Mouse (Mus musculus) testis, adult 2 months (tissue): ENCODE data around the gene Asgr1.

Source experiments
- CTCF ChIP-seq: fragments of 200-500 bp; IDR thresholded peaks from 2 replicates; pipeline ENCODE4 v1.5.1; 2012; ENCODE audit warnings: low read depth, mild to moderate bottlenecking, inconsistent platforms, low read length, moderate library complexity; ENCODE audit not compliant: control insufficient read depth, insufficient read depth, insufficient replicate concordance
- POLR2A ChIP-seq: fragments of 200-500 bp; IDR thresholded peaks from 2 replicates; pipeline ENCODE4 v1.6.1; 2012; ENCODE audit warnings: low read depth, mild to moderate bottlenecking, inconsistent platforms, low read length, moderate library complexity; ENCODE audit not compliant: control insufficient read depth

- TF ChIP-seq POLR2A (no peak), CTCF (no peak)
Observed at GRCm38 (mm10) chr11:70010548-70010947, 43.3 kb upstream of the Asgr1 start.
